Mouse (Mus musculus): ENCODE results near the gene Olfr573-ps1.

- TF ChIP-seq EP300 (IDR thresholded peaks at IDR 0.05) (no peak), CTCF (IDR thresholded peaks at IDR 0.05) (no peak)
Observed at GRCm38 (mm10) chr7:102927105-102927504, 15.3 kb downstream of the Olfr573-ps1 start.

Data from lung, postnatal 0 days (tissue).